Mouse (Mus musculus) C2C12 (cell line): Measurements from ENCODE around the gene Nav3.

Experiments used
- CTCF ChIP-seq: IDR thresholded peaks from one replicate; pipeline ENCODE4 v1.5.1; 2011; ENCODE audit not compliant: control insufficient read depth, insufficient read depth, insufficient read length
- MYOD1 ChIP-seq: IDR thresholded peaks from one replicate; pipeline ENCODE4 v1.6.1; 2011; ENCODE audit warnings: low read depth; ENCODE audit not compliant: control insufficient read depth, insufficient read length

- no peak for TF ChIP-seq CTCF
- no peak for TF ChIP-seq MYOD1
These were observed 146.5 kb downstream of the Nav3 start for GRCm38 (mm10) chr10:110309511-110309910.
